Mouse (Mus musculus): ENCODE data around the gene Slc22a20. TPM values are rescaled to one million over a fixed set of nuclear protein-coding genes. Genes with fewer than 3 reads are reported as not detected.

The Slc22a20 gene
- polyA plus RNA-seq, 1 experiment from 2014 or later: 0.09 TPM

DNA sequence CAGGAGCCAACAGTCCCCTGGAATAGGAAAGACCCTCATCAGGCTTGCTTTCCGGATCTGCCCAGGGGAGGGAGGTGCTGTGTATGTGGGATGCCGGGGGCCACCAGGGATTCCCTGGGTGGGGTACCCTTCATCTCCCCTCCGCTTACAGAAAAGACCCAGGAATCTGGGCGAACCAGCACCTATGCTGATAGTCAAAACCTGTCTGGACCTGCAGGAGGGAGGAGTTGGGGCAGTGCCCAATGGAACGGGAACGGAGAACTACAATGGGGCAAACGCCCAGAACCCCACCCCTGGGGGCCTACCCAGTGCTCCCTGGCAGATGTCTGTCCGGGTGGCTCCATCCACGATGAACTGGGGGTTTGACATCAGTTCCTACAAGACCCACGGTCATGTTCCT lies 27.7 kb upstream of the Slc22a20 start:
- ATAC-seq: no peak
- DNase-seq: no peak
- peaks cover 20% of the 10 kb centered on the region for H3K36me3 ChIP-seq (replicated peaks; ENCODE audit: insufficient read depth, low read length)
- TF ChIP-seq EP300 (IDR thresholded peaks at IDR 0.05; ENCODE audit: low read depth): no peak
- TF ChIP-seq CTCF (IDR thresholded peaks at IDR 0.05; ENCODE audit: low read depth): no peak
- no peak overlapping the region for H3K27ac ChIP-seq (ENCODE audit: low read depth)
- H3K9me3 ChIP-seq (ENCODE audit: low read length): no peaks in the 10 kb centered on the region
- H3K4me3 ChIP-seq (ENCODE audit: low read depth, low read length): peak overlapping the region; percentile 66
- 84% methylated on average over 10 of the region's 10 CpGs for WGBS (ENCODE audit: insufficient replicate concordance)
- no peak overlapping the region for H3K9ac ChIP-seq (replicated peaks)
- H3K4me2 ChIP-seq (ENCODE audit: low read depth, low read length): peak overlapping the region; percentile 93
- peaks cover 33% of the 10 kb centered on the region for H3K4me1 ChIP-seq (ENCODE audit: insufficient read depth)
- no peaks in the 10 kb centered on the region for H3K27me3 ChIP-seq (ENCODE audit: insufficient read depth, low read length)

DNA sequence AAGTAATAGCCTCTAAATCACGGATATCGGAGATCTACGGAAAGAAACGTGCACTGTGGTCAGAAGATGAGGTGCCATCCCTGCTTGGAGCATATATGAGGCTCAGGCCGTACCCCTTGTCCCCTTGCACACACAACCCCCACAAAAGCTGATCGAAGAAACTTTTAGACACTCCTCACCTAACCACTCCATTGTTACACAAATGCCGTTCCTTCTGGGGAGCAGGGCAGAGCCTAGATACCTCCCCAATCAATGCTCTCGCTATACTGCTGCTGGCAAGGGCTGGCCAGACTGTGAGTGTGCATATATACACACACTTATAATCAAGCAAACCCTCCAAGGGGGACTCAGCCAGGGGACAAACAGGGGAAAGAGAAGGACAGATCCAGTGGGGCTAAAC lies 23.2 kb upstream of the Slc22a20 start:
- WGBS (ENCODE audit: insufficient replicate concordance): 90% methylated on average over 8 of the region's 8 CpGs
- no peaks in the 10 kb centered on the region for H3K9me3 ChIP-seq (ENCODE audit: low read length)
- no peak overlapping the region for H3K27ac ChIP-seq (ENCODE audit: low read depth)
- H3K4me1 ChIP-seq (ENCODE audit: insufficient read depth): peaks cover 6% of the 10 kb centered on the region
- no peak overlapping the region for H3K4me3 ChIP-seq (ENCODE audit: low read depth, low read length)
- DNase-seq (no peak), ATAC-seq (no peak)
- no peak overlapping the region for H3K4me2 ChIP-seq (ENCODE audit: low read depth, low read length)
- TF ChIP-seq CTCF (IDR thresholded peaks at IDR 0.05; ENCODE audit: low read depth): no peak
- no peak for TF ChIP-seq EP300 (IDR thresholded peaks at IDR 0.05; ENCODE audit: low read depth)
- no peaks in the 10 kb centered on the region for H3K27me3 ChIP-seq (ENCODE audit: insufficient read depth, low read length)
- peaks cover 42% of the 10 kb centered on the region for H3K36me3 ChIP-seq (replicated peaks; ENCODE audit: insufficient read depth, low read length)
- no peak overlapping the region for H3K9ac ChIP-seq (replicated peaks)

DNA sequence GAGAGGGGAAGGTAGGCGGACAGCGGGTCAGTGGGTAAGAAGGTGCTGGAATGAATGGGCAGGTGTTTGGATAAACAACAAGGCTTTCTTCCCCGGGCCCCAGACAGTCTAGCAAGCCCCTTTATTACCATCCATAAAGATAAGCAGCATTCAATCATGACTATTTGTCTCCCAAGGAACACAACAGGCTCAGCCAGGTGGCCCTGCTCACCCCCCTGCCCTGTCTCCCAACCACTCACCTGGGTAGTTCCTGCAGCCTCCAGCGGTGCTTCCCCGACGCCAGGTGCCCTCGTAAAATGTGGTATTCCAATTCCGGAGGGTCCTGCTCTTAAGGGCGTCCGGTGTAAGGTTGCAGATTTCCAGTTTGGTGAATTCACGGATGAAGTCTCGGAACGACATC lies 21.1 kb upstream of the Slc22a20 start:
- Histone ChIP-seq H3K4me1 (ENCODE audit: insufficient read depth) (no peaks in the 10 kb centered on the region), H3K9ac (replicated peaks) (no peak overlapping the region), H3K4me3 (ENCODE audit: low read depth, low read length) (no peak overlapping the region), H3K9me3 (ENCODE audit: low read length) (no peaks in the 10 kb centered on the region), H3K36me3 (replicated peaks; ENCODE audit: insufficient read depth, low read length) (peaks cover 42% of the 10 kb centered on the region), H3K27me3 (ENCODE audit: insufficient read depth, low read length) (no peaks in the 10 kb centered on the region), H3K27ac (ENCODE audit: low read depth) (no peak overlapping the region), H3K4me2 (ENCODE audit: low read depth, low read length) (no peak overlapping the region)
- 92% methylated on average over 13 of the region's 13 CpGs for WGBS (ENCODE audit: insufficient replicate concordance)
- TF ChIP-seq CTCF (IDR thresholded peaks at IDR 0.05; ENCODE audit: low read depth) (no peak), EP300 (IDR thresholded peaks at IDR 0.05; ENCODE audit: low read depth) (no peak)
- no peak for ATAC-seq
- no peak for DNase-seq

DNA sequence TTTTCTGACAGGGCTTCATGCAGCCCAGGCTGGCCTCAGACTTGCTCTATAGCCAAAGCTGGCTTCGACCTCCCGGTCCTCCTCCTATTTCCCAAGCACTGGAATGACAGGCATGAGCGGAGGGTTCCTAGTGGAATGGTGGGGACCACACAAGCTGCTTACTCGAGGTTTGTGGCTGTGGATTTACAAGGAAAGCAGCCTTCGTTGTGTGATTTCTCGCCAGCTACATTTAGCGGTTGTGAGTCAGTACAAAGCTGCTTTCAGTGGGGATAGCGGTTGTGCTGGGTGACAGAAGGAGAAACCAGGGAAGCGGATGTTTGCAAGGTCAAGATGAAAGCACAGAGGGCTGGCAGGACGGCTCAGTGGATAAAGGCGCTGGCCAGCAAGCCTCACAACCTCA lies 19.6 kb upstream of the Slc22a20 start:
- no peak overlapping the region for H3K4me3 ChIP-seq (ENCODE audit: low read depth, low read length)
- DNase-seq: no peak
- H3K4me1 ChIP-seq (ENCODE audit: insufficient read depth): no peaks in the 10 kb centered on the region
- H3K9me3 ChIP-seq (ENCODE audit: low read length): no peaks in the 10 kb centered on the region
- peaks cover 41% of the 10 kb centered on the region for H3K36me3 ChIP-seq (replicated peaks; ENCODE audit: insufficient read depth, low read length)
- 74% methylated on average over 11 of the region's 11 CpGs for WGBS (ENCODE audit: insufficient replicate concordance)
- H3K4me2 ChIP-seq (ENCODE audit: low read depth, low read length): no peak overlapping the region
- no peaks in the 10 kb centered on the region for H3K27me3 ChIP-seq (ENCODE audit: insufficient read depth, low read length)
- no peak for ATAC-seq
- H3K27ac ChIP-seq (ENCODE audit: low read depth): no peak overlapping the region
- TF ChIP-seq CTCF (IDR thresholded peaks at IDR 0.05; ENCODE audit: low read depth) (no peak), EP300 (IDR thresholded peaks at IDR 0.05; ENCODE audit: low read depth) (no peak)
- H3K9ac ChIP-seq (replicated peaks): no peak overlapping the region

DNA sequence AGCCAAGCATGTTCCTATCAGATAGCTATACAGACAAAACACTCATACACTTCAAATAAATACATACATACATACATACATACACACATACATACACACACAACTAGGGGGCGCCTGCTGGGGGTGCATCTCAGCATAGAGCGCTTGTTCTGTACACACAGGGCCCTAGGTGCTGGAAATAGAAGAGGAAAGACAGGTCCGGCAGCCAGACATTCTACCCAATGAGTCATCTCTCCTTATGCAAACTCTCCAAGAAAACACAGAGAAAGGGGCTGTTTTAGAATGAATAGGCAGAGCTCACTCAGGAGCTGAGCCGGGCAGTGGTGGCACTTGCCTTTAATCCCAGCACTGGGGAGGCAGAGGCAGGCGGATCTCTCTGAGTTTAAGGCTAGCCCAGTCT lies 14.0 kb upstream of the Slc22a20 start:
- Histone ChIP-seq H3K4me1 (ENCODE audit: insufficient read depth) (no peaks in the 10 kb centered on the region), H3K9me3 (ENCODE audit: low read length) (no peaks in the 10 kb centered on the region), H3K27me3 (ENCODE audit: insufficient read depth, low read length) (no peaks in the 10 kb centered on the region), H3K27ac (ENCODE audit: low read depth) (no peak overlapping the region), H3K4me2 (ENCODE audit: low read depth, low read length) (no peak overlapping the region), H3K9ac (replicated peaks) (no peak overlapping the region), H3K36me3 (replicated peaks; ENCODE audit: insufficient read depth, low read length) (peaks cover 35% of the 10 kb centered on the region), H3K4me3 (ENCODE audit: low read depth, low read length) (no peak overlapping the region)
- 75% methylated on average over 5 of the region's 5 CpGs for WGBS (ENCODE audit: insufficient replicate concordance)
- ATAC-seq (no peak), DNase-seq (no peak)
- no peak for TF ChIP-seq EP300 (IDR thresholded peaks at IDR 0.05; ENCODE audit: low read depth)

- Histone ChIP-seq H3K36me3 (replicated peaks; ENCODE audit: insufficient read depth, low read length) (peaks cover 45% of the 10 kb centered on the region), H3K4me3 (ENCODE audit: low read depth, low read length) (no peak overlapping the region), H3K9me3 (ENCODE audit: low read length) (no peaks in the 10 kb centered on the region), H3K27me3 (ENCODE audit: insufficient read depth, low read length) (no peaks in the 10 kb centered on the region), H3K9ac (replicated peaks) (no peak overlapping the region), H3K4me1 (ENCODE audit: insufficient read depth) (no peaks in the 10 kb centered on the region), H3K4me2 (ENCODE audit: low read depth, low read length) (no peak overlapping the region), H3K27ac (ENCODE audit: low read depth) (no peak overlapping the region)
- 85% methylated on average over 3 of the region's 3 CpGs for WGBS (ENCODE audit: insufficient replicate concordance)
- TF ChIP-seq EP300 (IDR thresholded peaks at IDR 0.05; ENCODE audit: low read depth): no peak
- peak; percentile 58 for TF ChIP-seq CTCF (IDR thresholded peaks at IDR 0.05; ENCODE audit: low read depth)
- no peak for DNase-seq
- ATAC-seq: no peak
These were observed 12.2 kb upstream of the Slc22a20 start for GRCm38 (mm10) chr19:5998180-5998579.

DNA sequence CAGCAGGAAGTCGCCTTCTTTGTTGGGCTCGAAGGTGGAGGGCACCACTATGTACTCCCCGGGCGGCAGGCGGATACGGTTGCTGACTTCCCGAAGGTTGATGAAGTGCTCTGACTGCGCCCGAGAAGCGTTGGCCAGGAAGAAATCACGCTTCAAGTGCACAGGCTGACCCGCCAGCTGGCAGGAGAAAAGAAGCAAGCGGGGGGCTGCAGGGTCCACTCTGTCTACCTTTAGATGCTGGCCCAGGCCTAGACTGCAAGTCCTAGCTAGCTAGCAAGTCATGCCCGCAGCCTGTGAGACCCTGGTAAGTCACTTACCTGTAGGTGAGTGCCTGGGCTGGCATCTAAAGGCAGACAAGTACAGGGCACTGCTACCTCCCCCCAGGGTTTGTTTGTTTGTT lies 8.8 kb upstream of the Slc22a20 start:
- Histone ChIP-seq H3K4me1 (ENCODE audit: insufficient read depth) (peaks cover 2% of the 10 kb centered on the region), H3K27ac (ENCODE audit: low read depth) (no peak overlapping the region), H3K9ac (replicated peaks) (no peak overlapping the region), H3K4me3 (ENCODE audit: low read depth, low read length) (no peak overlapping the region), H3K4me2 (ENCODE audit: low read depth, low read length) (no peak overlapping the region), H3K36me3 (replicated peaks; ENCODE audit: insufficient read depth, low read length) (peaks cover 59% of the 10 kb centered on the region), H3K27me3 (ENCODE audit: insufficient read depth, low read length) (no peaks in the 10 kb centered on the region), H3K9me3 (ENCODE audit: low read length) (no peaks in the 10 kb centered on the region)
- DNase-seq (no peak), ATAC-seq (no peak)
- TF ChIP-seq CTCF (IDR thresholded peaks at IDR 0.05; ENCODE audit: low read depth): no peak
- no peak for TF ChIP-seq EP300 (IDR thresholded peaks at IDR 0.05; ENCODE audit: low read depth)
- WGBS (ENCODE audit: insufficient replicate concordance): 90% methylated on average over 14 of the region's 14 CpGs

All from liver, postnatal 0 days (tissue).